Mouse (Mus musculus) spleen, postnatal 36 days (tissue): Measurements from ENCODE around the gene Aifm3.

Experiments
- DNase-seq, 2 experiments: peaks; one replicate each; pipeline ENCODE4 v3.0.0; 2022; ENCODE audit warnings: low spot score in 2 of 2, mixed read lengths in 1 of 2

Gene Aifm3

GRCm38 (mm10) chr16:17489469-17490111, at the start of gene Aifm3:
Gene Aifm3 (plus strand): TSS chr16:17489611.
- no peak for DNase-seq

DNA sequence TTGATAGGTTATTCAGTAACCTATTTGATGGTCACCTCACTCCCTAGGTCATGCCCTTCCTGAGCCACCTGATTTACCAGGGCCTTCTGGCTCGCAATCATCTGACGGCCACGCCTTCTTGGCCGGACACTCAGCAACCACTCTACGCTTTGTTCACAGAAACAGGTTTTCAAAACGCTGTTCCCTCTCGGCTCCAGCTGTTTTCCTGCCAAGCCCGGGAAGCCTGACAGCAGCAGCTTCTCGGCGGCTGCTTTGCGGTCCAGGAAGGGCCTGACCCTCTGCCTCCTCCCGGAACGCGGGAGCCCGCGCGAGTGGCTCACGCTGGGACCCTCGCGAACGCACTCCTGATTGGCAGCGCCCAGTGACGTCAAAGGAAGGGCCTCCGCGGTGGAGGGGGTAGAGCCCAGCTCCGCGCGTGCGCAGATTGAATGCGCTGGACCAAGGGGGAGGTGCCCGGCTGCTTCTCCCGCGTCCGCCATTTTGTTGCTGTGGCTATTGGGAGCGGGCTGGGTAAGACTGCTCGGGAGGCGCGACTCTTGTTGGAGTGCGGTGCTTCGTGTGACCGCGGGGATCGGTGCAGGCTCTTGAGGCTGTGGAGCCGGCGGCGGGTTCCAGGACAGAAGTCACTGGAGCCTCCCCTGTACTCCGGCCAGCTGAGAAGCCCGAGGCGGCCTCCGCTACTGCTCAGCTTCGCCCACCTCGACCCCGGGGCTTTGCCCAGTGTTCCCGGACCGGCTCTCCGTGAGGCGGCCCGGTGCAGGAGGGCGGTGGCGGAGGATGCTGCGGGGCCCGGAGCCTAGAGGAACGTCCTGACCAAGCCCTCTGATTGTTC, 37.7 kb upstream of the Aifm3 start, which contains the start of gene Crkl:
Gene Crkl, plus strand, starts transcription at position 447 of the 832 bp plus-strand sequence.
- peak; percentile 97 for DNase-seq

DNA sequence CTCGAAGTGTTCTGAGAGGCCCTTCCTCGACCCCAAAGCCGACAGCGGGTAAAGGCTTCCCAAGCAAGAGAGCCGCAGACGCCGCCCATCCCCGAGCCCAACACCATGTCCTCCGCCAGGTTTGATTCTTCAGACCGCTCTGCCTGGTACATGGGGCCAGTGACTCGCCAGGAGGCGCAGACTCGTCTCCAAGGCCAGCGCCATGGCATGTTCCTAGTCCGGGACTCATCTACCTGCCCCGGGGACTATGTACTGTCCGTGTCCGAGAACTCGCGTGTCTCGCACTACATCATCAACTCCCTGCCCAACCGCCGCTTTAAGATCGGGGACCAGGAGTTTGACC, 37.1 kb upstream of the Aifm3 start:
- peak; percentile 33 to 44 for DNase-seq

DNA sequence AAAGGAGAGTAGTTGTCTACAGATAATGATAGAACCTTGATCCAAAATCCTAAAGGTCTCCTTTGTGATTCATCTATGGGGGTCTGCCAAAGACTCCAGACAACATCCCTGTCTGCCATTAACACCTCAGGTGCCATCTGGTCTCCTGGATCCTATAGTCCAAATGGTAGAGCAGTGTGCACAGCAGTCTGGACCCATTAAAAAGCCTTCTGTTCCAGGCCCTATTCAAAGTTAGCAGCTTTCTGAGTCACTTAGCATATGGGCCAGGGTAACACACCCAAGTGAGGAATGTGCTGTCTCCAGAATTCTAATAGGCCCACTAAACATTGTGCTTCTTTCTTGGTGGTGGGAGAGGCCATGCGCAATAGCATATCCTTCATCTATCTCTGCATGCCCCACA, 32.5 kb upstream of the Aifm3 start:
- no peak for DNase-seq

DNA sequence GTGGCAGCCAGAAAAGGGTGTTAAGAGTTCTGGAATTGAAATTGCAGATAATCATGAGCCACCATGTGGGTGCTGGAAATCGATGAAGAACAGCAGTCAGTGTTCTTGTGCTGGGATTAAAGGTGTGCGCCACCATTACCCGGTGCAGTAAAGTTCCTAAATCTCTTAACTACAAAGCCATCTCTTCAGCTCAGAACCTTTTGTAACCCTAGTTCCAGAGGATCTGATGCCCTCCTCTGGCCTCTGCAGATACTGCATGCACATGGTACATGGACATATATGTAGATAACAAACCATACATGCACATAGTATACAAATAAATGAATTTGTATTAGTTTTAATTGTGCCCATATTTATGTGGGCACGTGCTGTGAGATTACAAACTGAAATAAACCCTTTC, 29.2 kb upstream of the Aifm3 start:
- DNase-seq: peak; percentile 52 to 64

DNA sequence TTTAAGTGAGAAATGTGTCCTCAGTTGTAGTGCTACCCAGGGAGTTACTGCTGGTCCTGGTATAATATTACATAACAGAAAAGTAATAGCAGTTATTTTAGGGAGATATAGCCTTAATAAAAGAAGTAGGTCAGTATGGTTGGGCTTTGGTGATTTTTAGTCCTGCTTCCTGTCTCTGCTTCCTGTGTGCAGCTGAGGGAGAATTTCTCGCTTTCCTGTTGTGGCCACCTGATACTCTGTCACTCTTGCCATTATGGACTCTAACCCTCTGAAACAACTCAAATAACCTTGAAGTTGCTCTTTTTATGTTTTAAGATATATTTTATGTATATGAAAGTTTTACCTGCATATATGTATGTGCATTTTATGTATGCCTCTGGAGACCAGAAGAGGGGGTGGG, 27.8 kb upstream of the Aifm3 start:
- peak in 1 of 2 experiments; percentile 12 for DNase-seq

DNA sequence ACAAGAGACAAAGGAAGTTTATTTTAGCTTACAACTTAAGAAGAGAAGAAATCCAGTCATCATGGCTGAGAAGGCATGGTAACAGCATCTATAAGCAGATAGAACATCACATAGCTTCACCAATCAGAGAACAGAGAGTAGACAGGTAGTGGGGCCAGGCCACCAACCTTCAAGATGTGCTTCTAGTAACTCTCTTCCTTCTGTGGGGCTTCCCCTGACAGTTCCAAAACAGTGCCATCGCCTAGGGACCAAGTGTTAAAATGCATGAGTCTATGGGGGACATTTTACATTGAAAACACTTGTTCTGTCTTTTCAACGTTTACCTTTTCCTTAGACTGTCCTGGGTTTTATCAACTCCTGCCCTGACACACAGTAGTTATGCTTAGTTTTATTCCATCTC, 26.2 kb upstream of the Aifm3 start:
- peak in 1 of 2 experiments; percentile 16 for DNase-seq

DNA sequence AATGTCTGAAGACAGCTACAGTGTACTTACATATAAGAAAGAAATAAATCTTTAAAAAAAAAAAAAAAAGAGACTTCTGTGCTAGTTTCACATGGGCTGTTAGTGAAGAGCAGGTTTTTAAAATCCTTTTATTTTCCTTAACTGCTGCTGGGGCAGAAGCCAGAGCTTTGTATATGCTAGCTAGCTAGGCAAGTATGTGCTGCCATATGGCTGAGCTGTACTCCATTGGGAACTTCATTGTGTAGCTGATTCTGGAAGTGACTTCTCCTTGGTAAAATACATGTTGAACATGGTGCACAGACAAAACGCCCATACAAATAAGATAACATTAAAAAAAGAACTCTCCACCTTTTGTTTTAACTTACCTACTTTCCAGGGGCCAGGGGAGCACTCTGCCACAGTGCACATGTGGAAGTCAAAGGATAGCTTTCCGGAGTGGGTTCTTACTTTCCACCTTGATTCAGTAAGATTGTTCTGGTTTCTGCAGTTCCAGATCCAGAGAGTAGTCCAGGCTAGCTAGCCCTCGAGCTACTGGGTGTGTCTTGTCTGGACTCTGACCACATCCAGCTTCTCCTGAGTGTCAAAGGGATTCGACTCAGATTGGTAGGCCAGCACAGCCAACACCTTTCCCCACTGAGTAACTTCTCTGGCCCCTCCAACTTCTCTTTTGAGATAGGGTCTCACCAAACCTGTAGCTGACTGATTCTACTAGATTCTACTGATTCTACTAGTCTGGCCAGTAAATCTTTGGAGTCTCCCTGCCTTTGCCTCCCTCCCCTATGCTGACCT, 22.3 kb upstream of the Aifm3 start:
- DNase-seq: no peak

DNA sequence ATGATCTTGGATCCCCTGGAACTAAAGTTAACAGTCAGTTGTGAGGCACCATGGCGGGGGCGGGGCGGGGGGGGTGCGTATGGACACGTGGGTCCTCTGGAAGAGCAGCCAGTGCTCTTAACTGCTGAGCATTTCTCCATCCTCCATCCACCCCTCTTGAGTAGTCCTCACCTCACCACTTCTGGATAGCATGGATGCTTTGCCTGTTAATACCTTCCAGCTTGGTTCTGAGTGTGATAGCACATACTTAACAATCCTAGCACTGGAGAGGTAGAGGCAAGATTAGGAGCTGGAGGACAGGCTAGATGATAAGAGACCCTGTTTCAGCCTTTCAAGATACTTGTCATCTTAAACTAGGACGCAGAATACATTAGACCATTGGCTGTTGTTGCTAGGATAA, 16.9 kb upstream of the Aifm3 start:
- DNase-seq: no peak

GRCm38 (mm10) chr16:17474091-17474490, 15.3 kb upstream of the Aifm3 start:
- DNase-seq: peak in 1 of 2 experiments; percentile 23

GRCm38 (mm10) chr16:17474761-17475160, 14.7 kb upstream of the Aifm3 start:
- no peak for DNase-seq

DNA sequence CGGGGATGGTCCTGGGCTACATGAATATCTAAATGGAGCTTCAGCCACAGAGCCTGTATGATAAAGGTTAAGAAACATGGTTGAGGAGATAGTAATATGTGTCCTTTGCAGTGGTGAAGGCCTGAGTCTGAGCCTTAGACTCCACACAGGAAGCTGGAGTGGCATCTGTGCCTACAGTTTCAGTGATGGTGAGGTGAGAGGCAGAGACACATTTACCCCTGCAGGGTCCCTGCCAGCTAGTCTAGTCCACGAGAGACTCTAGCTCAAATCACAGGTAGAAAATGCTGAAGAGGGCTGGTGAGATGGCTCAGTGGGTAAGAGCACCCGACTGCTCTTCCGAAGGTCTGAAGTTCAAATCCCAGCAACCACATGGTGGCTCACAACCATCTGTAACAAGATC, 14.1 kb upstream of the Aifm3 start:
- no peak for DNase-seq

GRCm38 (mm10) chr16:17478331-17478943, 11.0 kb upstream of the Aifm3 start:
- DNase-seq: no peak

- no peak for DNase-seq
These were observed 7.9 kb upstream of the Aifm3 start for GRCm38 (mm10) chr16:17481465-17481864.

GRCm38 (mm10) chr16:17486505-17486904, 2.9 kb upstream of the Aifm3 start:
- DNase-seq: no peak

- peak in 1 of 2 experiments; percentile 15 for DNase-seq
These were observed 638 bp upstream of the Aifm3 start for GRCm38 (mm10) chr16:17488478-17489468.

DNA sequence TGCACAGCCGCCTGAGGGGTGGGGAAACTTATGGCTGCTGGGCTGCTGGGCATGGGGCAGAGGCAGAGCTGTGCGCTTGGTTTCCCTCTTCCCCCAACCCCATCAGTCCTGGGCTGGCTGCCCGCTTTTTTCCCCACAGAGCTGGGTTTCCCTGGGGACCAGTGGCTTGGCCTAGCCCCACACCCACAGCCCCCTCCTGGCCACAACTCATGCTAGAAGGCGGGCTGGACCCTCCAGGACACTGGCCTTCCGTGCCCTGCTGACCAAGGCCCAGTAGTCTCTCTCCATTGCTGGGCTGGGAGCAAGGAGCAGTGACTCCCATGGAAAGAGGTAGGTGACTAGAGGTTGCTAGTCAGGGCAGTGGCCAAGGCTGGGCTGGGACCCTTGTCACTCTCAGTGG, 1.7 kb downstream of the Aifm3 start:
- no peak for DNase-seq

- DNase-seq: no peak
These were observed 2.6 kb downstream of the Aifm3 start for GRCm38 (mm10) chr16:17491896-17492561.

GRCm38 (mm10) chr16:17496499-17497305, 7.3 kb downstream of the Aifm3 start:
- DNase-seq: peak in 1 of 2 experiments; percentile 6
